Mouse (Mus musculus) forebrain, embryonic 13.5 days (tissue): Measurements from ENCODE around the gene Cggbp1. TPM values are rescaled to one million over a fixed set of nuclear protein-coding genes. Genes with fewer than 3 reads are reported as not detected.
A peak's percentile ranks its signal among the peaks of the same experiment; 100 is the strongest.

Experiments used
- ATAC-seq: fragments of 200-750 bp; cut with Nextera tagmentation; 2 replicates; pipeline ENCODE4 v1.8.0; 2017
- H3K27ac ChIP-seq: fragments of 300-500 bp; sonication (generic); 2 replicates; pipeline ENCODE4 v1.5.1; 2015; ENCODE audit warnings: inconsistent platforms, mild to moderate bottlenecking, moderate library complexity
- H3K27me3 ChIP-seq: fragments of 300-500 bp; sonication (generic); 2 replicates; pipeline ENCODE4 v1.6.1; 2015; ENCODE audit warnings: mild to moderate bottlenecking, inconsistent platforms
- H3K36me3 ChIP-seq: fragments of 300-500 bp; sonication (generic); 2 replicates; pipeline ENCODE4 v1.6.1; 2015; ENCODE audit warnings: mild to moderate bottlenecking, inconsistent platforms; ENCODE audit not compliant: poor library complexity, severe bottlenecking
- H3K4me1 ChIP-seq: fragments of 300-500 bp; sonication (generic); 2 replicates; pipeline ENCODE4 v1.6.1; 2015; ENCODE audit warnings: inconsistent platforms
- H3K4me2 ChIP-seq: fragments of 300-500 bp; sonication (generic); 2 replicates; pipeline ENCODE4 v1.6.1; 2015; ENCODE audit warnings: inconsistent platforms, mild to moderate bottlenecking, moderate library complexity
- H3K4me3 ChIP-seq: fragments of 300-500 bp; sonication (generic); 2 replicates; pipeline ENCODE4 v1.5.1; 2015; ENCODE audit warnings: mild to moderate bottlenecking, inconsistent platforms
- H3K9ac ChIP-seq: fragments of 300-500 bp; sonication (generic); 2 replicates; pipeline ENCODE4 v1.6.1; 2015; ENCODE audit warnings: mild to moderate bottlenecking, inconsistent platforms
- H3K9me3 ChIP-seq: fragments of 300-500 bp; sonication (generic); replicated peaks from 2 replicates; pipeline ENCODE4 v1.6.1; 2016; ENCODE audit warnings: inconsistent platforms
- WGBS: fragments of 180-500 bp; shearing (Covaris S2); methylation state at CpG from one replicate; pipeline ENCODE4 v1.1.7; 2015; 5-methylcytosine and 5-hydroxymethylcytosine counted together
- polyA plus RNA-seq: library from polyadenylated mRNA; unstranded; fragments of >200 nt; fragmentation: Nextera tagmentation; extraction: Ambion mirVana; gene quantifications from 2 replicates; pipeline ENCODE4 v1.2.1, GENCODE M21; 2015

Gene Cggbp1
- polyA plus RNA-seq: 80.3 and 83.3 TPM in 2 replicates

DNA sequence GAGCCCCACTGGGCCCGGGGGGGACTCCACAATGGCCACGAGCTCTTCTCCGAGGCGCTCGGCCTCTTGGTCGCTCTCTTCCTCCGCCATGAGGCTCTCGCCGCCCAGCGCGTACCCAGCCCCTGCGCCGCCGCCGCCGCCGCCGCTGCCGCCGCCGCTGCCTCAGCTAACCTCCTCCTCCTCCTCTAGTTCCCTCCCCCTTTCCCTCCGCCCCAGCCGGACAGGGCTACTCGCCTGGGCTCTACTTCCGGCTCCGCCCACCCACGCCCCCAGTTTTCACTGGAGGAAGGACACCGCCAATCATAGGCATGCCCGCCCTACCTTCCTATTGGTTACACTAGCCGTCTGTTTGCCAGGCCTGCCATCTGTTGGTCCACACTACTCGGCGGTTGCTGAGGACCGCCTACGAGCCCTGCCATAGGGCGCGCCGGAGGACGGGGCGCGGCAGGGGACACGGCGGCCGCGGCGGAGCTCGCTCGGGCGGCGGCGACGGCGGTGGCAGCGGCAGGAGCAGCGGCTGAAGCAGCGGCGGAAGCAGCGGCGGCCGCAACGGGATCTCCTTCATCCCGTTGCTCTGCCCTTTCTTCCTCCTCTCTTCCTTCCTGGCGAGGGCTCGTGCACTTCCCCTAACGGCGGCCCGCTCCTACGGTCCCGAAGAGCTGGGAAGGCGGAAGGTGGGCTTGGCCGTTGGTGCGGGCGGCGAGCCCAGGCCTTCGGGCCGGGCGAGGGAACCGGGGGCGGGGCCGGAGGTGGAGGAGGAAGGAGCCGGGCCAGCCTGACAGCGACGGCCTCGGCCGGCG, at the start of gene Cggbp1, which contains the start of gene Zfp654:
Gene Cggbp1 (plus strand): TSS at position 434 of the 800 bp plus-strand sequence.
Gene Zfp654 (minus strand): TSS at position 90 of the 800 bp plus-strand sequence.
- Histone ChIP-seq H3K9ac (peak within 1 kb of the TSS; percentile 91), H3K4me3 (peak within 1 kb of the TSS; percentile 96), H3K4me2 (peak within 1 kb of the TSS; percentile 98), H3K4me1 (peaks cover 30% of the 10 kb centered on the region), H3K27ac (peak within 1 kb of the TSS; percentile 95), H3K27me3 (no peaks in the 10 kb centered on the region), H3K36me3 (peaks cover 20% of the 10 kb centered on the region), H3K9me3 (no peaks in the 10 kb centered on the region)
- WGBS: under 1% methylated on average over 67 of the region's 85 CpGs
- ATAC-seq: peak; percentile 100

DNA sequence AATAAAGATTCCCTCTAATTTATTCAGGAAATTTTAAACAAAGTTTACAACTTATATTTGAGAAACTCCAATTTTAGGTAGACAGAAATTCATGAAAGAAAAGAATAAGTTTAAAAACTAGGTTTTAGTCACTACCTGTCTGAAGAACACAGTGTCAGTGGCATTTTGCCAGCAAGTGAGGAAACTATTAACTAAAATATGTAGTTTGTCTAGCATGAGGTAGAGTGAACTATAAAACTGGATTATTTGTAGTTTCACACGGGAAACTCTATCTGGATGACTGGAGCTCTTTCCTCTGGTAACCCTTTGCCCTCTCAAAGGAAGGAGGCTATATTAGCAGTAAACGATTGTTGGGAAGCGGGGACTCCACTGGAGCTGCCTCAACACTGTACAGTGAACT, 48.8 kb upstream of the Cggbp1 start:
- H3K9me3 ChIP-seq: no peaks in the 10 kb centered on the region
- no peaks in the 10 kb centered on the region for H3K27me3 ChIP-seq
- no peak overlapping the region for H3K4me3 ChIP-seq
- 92% methylated on average over 3 of the region's 3 CpGs for WGBS
- no peak overlapping the region for H3K9ac ChIP-seq
- no peak for ATAC-seq
- H3K4me2 ChIP-seq: no peak overlapping the region
- peaks cover 17% of the 10 kb centered on the region for H3K36me3 ChIP-seq
- H3K4me1 ChIP-seq: no peaks in the 10 kb centered on the region
- H3K27ac ChIP-seq: no peak overlapping the region

DNA sequence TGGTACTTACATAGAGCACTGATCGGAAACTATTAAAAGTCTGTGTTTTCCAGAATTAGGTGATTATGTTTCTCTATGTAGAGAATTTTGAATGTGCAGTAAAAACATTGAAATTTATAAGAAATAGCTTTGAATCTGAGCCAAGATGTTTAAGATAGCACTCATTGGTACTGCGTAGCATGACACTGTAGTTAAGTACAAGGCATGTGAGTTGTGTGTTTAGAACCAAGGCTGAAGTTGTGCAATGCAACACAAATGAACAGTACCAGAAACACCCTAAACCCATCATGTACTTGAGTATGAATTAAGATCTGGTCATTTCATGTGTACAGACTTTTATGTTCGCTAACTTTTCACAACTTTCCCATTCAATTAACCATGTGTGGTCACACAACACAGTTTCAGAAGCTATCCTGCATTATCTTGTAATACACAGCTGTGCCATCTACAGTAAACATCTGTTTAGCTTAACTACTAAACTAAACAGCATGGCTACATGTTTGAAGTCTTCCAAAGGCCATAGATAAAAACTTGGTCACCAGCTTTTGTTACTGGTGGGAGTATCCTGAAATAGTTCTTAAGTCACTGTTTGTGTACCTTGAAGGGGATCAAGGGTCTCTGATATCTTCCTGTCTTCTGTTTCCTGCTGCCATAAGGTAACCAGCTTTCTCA, 34.6 kb upstream of the Cggbp1 start:
- no peaks in the 10 kb centered on the region for H3K9me3 ChIP-seq
- ATAC-seq: no peak
- WGBS: 94% methylated on average over 3 of the region's 3 CpGs
- H3K27me3 ChIP-seq: no peaks in the 10 kb centered on the region
- H3K4me3 ChIP-seq: no peak overlapping the region
- H3K27ac ChIP-seq: no peak overlapping the region
- no peak overlapping the region for H3K9ac ChIP-seq
- no peak overlapping the region for H3K4me2 ChIP-seq
- H3K4me1 ChIP-seq: 0 out of 2 replicates have a peak, but pooled peaks cover 2% of the 10 kb centered on the region
- H3K36me3 ChIP-seq: peaks cover 8% of the 10 kb centered on the region

DNA sequence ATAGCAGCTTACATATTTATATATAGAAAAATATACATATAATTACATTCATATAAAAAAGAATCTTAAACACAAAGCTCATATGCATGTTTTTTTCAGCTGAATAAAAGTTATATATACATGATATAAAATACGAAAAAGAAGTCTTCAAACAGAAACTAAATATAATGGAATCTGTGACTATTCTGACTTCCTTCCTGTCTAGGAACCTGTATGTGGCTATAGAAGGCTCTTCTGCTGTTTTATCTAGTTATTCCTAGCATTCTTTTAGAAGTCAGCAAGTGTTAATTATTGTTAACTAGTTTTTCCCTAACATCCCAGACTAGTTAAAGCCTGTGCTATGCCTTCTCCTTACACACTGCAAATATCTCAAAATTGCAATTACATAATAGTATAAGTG, 27.9 kb upstream of the Cggbp1 start:
- WGBS: 81% methylated on average over 1 of the region's 1 CpGs
- H3K27ac ChIP-seq: no peak overlapping the region
- ATAC-seq: no peak
- no peak overlapping the region for H3K4me2 ChIP-seq
- H3K36me3 ChIP-seq: 0 out of 2 replicates have a peak, but pooled peaks cover 3% of the 10 kb centered on the region
- H3K9ac ChIP-seq: no peak overlapping the region
- H3K27me3 ChIP-seq: no peaks in the 10 kb centered on the region
- H3K9me3 ChIP-seq: no peaks in the 10 kb centered on the region
- no peak overlapping the region for H3K4me3 ChIP-seq
- H3K4me1 ChIP-seq: 0 out of 2 replicates have a peak, but pooled peaks cover 2% of the 10 kb centered on the region

DNA sequence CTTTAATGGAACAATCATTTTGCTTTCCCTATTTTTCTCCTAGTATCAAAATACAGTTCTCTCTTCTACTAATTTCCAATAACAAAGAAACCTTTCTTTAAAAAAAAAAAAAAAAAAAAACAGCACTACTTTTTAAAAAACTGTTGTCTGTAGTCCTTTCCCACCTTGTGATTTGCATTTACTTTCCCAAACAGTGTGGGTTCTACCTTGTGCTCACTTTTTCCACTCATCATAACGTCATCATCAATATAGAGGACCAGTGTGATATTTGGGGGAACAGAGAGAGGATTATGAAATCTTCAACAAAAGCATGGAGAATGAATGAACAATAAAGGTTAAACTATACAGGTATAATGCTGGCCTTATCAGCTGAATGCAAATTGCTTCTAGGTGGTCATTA, 27.3 kb upstream of the Cggbp1 start:
- H3K36me3 ChIP-seq: 0 out of 2 replicates have a peak, but pooled peaks cover 3% of the 10 kb centered on the region
- no peak overlapping the region for H3K27ac ChIP-seq
- H3K27me3 ChIP-seq: no peaks in the 10 kb centered on the region
- no peaks in the 10 kb centered on the region for H3K4me1 ChIP-seq
- ATAC-seq: no peak
- no peaks in the 10 kb centered on the region for H3K9me3 ChIP-seq
- H3K4me2 ChIP-seq: no peak overlapping the region
- 92% methylated on average over 1 of the region's 1 CpGs for WGBS
- H3K9ac ChIP-seq: no peak overlapping the region
- H3K4me3 ChIP-seq: no peak overlapping the region

DNA sequence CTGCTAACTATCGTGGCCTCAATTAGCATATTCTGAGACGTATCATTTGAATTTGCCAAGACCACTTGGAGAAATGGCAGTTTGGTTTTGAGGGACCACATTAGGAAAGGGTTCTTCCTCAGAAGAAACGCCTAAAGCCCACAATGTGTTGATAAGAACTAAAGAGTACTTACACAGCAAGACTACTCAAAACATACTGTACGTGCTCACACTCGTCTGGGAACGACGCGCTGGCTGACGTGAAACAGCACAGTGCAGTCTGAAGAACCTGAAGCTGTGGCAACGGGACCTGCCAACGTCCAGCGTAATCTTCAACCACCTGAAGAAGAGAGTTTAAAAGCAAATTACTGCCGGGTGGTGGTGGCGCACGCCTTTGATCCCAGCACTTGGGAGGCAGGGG, 21.5 kb upstream of the Cggbp1 start:
- no peaks in the 10 kb centered on the region for H3K27me3 ChIP-seq
- no peak for ATAC-seq
- no peak overlapping the region for H3K27ac ChIP-seq
- no peak overlapping the region for H3K4me3 ChIP-seq
- H3K9me3 ChIP-seq: no peaks in the 10 kb centered on the region
- no peaks in the 10 kb centered on the region for H3K4me1 ChIP-seq
- H3K36me3 ChIP-seq: 0 out of 2 replicates have a peak, but pooled peaks cover 8% of the 10 kb centered on the region
- no peak overlapping the region for H3K4me2 ChIP-seq
- no peak overlapping the region for H3K9ac ChIP-seq
- 94% methylated on average over 15 of the region's 15 CpGs for WGBS

DNA sequence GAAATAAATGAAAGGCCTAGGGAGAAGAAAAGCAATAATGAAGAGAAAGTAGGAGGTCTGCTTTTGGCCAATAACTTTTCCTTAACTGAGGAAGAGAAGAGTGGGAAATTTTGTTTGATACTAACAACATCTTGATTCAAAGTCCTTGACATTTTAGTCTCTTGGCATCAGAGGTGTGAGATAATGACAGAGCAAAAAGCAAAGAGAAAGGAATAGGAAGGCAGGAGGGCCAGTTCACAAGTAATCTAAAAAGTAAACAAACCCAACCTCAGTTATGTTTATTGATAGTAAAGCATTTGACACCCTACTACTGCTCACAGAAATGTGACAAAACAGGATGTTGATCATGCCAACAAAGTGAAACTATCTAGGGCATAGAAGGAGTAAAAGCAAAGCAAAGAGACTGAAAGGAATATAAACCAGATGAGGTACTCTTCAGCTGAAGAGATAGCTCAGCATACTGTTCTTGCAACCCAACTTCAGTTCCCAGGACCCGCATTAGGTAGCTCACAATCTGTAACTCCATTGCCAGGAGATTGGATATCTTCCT, 15.7 kb upstream of the Cggbp1 start:
- Histone ChIP-seq H3K9ac (no peak overlapping the region), H3K27me3 (no peaks in the 10 kb centered on the region), H3K4me3 (no peak overlapping the region), H3K9me3 (no peaks in the 10 kb centered on the region), H3K36me3 (no peaks in the 10 kb centered on the region), H3K4me1 (no peaks in the 10 kb centered on the region), H3K4me2 (no peak overlapping the region), H3K27ac (no peak overlapping the region)
- ATAC-seq: no peak
- WGBS: 78% methylated on average over 1 of the region's 1 CpGs

DNA sequence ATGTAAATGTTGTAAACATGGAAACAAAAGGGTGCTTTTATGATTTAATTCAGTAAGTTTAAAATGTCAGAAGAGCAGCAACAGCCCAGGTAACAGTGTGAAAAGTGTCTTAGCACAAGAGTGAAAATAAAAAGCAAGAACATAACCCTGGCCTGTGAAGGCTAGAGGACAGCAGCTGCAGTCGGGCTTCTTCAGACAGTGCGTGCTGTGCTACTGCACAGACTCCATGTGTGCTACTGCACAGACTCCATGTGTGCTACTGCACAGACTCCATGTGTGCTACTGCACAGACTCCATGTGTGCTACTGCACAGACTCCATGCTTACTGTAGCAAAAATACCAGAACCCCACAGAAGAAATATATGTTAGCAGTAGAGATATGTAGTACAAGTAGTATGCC, 15.1 kb upstream of the Cggbp1 start:
- no peak overlapping the region for H3K4me3 ChIP-seq
- H3K27ac ChIP-seq: no peak overlapping the region
- no peak overlapping the region for H3K4me2 ChIP-seq
- H3K27me3 ChIP-seq: no peaks in the 10 kb centered on the region
- 97% methylated on average over 2 of the region's 2 CpGs for WGBS
- no peaks in the 10 kb centered on the region for H3K4me1 ChIP-seq
- no peak for ATAC-seq
- no peaks in the 10 kb centered on the region for H3K36me3 ChIP-seq
- no peak overlapping the region for H3K9ac ChIP-seq
- H3K9me3 ChIP-seq: no peaks in the 10 kb centered on the region

DNA sequence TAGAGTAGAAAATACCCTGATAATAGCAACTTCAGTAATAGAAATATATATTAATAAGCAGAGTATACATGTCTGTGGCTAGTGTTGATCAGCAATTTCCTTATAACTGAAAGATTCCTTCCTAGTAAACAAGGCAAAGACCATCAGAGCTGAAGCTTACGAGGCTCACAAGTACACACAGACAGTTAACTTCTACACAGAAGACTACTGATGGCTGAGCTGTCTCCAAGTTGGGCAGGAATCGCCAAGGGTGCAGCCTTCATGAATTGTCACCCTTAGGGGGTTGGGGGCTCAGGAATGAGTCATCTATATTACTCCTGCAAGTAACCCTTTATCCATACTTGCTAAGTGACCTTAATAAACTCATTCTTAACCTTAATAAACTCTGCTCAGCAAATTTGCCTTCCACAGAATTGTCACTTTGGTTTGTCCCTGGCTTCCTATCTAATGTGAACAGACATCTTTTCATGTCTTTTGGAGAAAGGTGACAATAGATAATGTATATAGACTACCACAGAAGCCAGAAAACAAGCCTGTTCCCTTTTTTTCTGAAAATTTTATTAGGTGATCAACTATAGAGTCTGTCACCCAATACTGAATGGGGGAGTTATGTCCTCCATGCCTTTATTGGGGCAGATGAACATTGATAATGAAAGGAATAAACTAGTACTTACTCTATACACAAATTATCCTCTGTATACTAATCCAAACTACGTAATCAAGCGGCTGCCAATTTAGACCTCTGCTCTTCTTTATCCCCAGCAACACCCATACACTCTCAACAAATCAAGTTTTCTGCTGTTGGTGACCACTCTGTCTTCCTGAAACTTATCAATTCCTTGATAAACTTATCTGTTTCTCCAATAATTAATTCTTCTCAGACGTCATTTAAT, 10.1 kb upstream of the Cggbp1 start:
- H3K27me3 ChIP-seq: no peaks in the 10 kb centered on the region
- H3K4me3 ChIP-seq: no peak overlapping the region
- ATAC-seq: no peak
- no peaks in the 10 kb centered on the region for H3K9me3 ChIP-seq
- H3K9ac ChIP-seq: no peak overlapping the region
- no peaks in the 10 kb centered on the region for H3K4me1 ChIP-seq
- WGBS: 93% methylated on average over 5 of the region's 5 CpGs
- H3K4me2 ChIP-seq: no peak overlapping the region
- H3K27ac ChIP-seq: no peak overlapping the region
- no peaks in the 10 kb centered on the region for H3K36me3 ChIP-seq

DNA sequence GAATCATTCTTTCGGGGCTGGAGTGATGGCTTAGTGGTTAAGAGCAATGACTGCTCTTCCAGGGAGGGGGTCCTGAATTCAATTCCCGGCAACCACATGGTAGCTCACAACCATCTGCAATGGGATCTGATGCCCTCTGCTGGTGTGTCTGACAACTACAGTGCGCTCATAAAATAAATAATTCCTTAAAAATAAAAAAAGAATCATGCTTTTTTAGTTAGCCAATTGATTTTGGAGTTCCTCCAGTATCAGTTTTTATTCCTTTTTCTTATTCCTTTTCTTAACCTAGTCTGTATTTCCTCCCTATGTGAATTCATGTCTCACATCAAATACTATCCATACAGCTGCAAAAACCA, 9.4 kb upstream of the Cggbp1 start:
- Histone ChIP-seq H3K4me3 (no peak overlapping the region), H3K9ac (no peak overlapping the region), H3K9me3 (no peaks in the 10 kb centered on the region), H3K27ac (no peak overlapping the region), H3K27me3 (no peaks in the 10 kb centered on the region), H3K36me3 (no peaks in the 10 kb centered on the region), H3K4me1 (no peaks in the 10 kb centered on the region), H3K4me2 (no peak overlapping the region)
- ATAC-seq: no peak
- 96% methylated on average over 3 of the region's 3 CpGs for whole genome bisulfite sequencing

DNA sequence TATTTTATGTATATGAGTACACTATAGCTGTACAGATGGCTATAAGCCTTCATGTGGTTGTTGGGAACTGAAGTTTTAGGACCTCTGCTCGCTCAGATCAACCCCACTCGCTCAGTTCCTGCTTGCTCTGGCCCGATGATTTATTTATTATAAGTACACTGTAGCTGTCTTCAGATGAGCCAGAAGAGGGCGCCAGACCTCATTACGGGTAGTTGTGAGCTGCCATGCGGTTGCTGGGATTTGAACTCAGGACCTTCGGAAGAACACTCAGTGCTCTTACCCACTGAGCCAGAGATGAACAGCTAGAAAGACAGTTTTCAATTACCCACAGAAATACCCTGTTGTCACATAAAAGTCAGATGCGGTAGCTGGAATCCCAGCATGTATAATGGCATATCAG, 5.8 kb upstream of the Cggbp1 start:
- WGBS: 92% methylated on average over 8 of the region's 8 CpGs
- Histone ChIP-seq H3K4me3 (no peak overlapping the region), H3K27me3 (no peaks in the 10 kb centered on the region), H3K4me2 (no peak overlapping the region), H3K36me3 (no peaks in the 10 kb centered on the region), H3K9ac (no peak overlapping the region), H3K4me1 (peaks cover 12% of the 10 kb centered on the region), H3K9me3 (no peaks in the 10 kb centered on the region), H3K27ac (no peak overlapping the region)
- no peak for ATAC-seq
